Mouse (Mus musculus) CH12.LX (cell line): ENCODE data around the gene Rps21. TPM values are rescaled to one million over a fixed set of nuclear protein-coding genes. Genes with fewer than 3 reads are reported as not detected.

Source experiments
- DNase-seq: peaks from one replicate; pipeline ENCODE4 v3.0.0-alpha.2; 2013; ENCODE audit errors: extremely low read depth
- H3K27ac ChIP-seq: 2 replicates; pipeline ENCODE4 v1.5.1; 2012; ENCODE audit warnings: low read depth, mild to moderate bottlenecking, control low read depth, moderate library complexity; ENCODE audit not compliant: insufficient read depth
- H3K27me3 ChIP-seq: replicated peaks from 2 replicates; pipeline ENCODE3; 2012; ENCODE audit warnings: inconsistent platforms
- H3K36me3 ChIP-seq, 2 experiments: replicated peaks in 1 of 2; 2 replicates each; pipeline versions ENCODE3 to v1.6.1; 2012; ENCODE audit warnings: inconsistent platforms in 1 of 2, low read length in 1 of 2, mild to moderate bottlenecking in 1 of 2, mixed read lengths in 1 of 2, moderate library complexity in 1 of 2; ENCODE audit not compliant: control insufficient read depth in 1 of 2, insufficient read depth in 1 of 2
- H3K4me1 ChIP-seq, 2 experiments: 2 replicates each; pipeline ENCODE4 v1.6.1; 2012; ENCODE audit warnings: inconsistent platforms in 1 of 2, moderate library complexity in 1 of 2; ENCODE audit not compliant: insufficient read depth in 2 of 2, control insufficient read depth in 1 of 2
- H3K4me2 ChIP-seq: 2 replicates; pipeline ENCODE4 v1.6.1; 2012; ENCODE audit warnings: low read depth, mild to moderate bottlenecking, control low read depth; ENCODE audit not compliant: poor library complexity, insufficient read depth, severe bottlenecking
- H3K4me3 ChIP-seq, 3 experiments: fragments of 150-350 bp in 1 of 3; sonication (generic) in 1 of 3; replicated peaks in 1 of 3; 2 replicates each; pipeline versions ENCODE3 to v1.5.1; 2011 to 2012; ENCODE audit warnings: low read depth in 2 of 3, low read length in 2 of 3, mild to moderate bottlenecking in 2 of 3, moderate library complexity in 2 of 3, control low read depth in 1 of 3, improper control_type of control experiment in 1 of 3, inconsistent platforms in 1 of 3, mixed read lengths in 1 of 3; ENCODE audit not compliant: poor library complexity in 1 of 3
- H3K79me2 ChIP-seq: replicated peaks from 2 replicates; pipeline ENCODE4 v1.6.1; 2012; ENCODE audit warnings: mild to moderate bottlenecking, moderate library complexity; ENCODE audit not compliant: control insufficient read depth, poor library complexity, insufficient read depth, severe bottlenecking; ENCODE audit errors: extremely low read depth
- H3K9ac ChIP-seq: 2 replicates; pipeline ENCODE4 v1.6.1; 2012; ENCODE audit warnings: low read depth, mild to moderate bottlenecking, control low read depth, moderate library complexity; ENCODE audit not compliant: insufficient read depth
- H3K9me3 ChIP-seq: replicated peaks from 2 replicates; pipeline ENCODE3; 2012; ENCODE audit warnings: low read length, inconsistent platforms, mixed read lengths
- CHD1 ChIP-seq: IDR thresholded peaks from 2 replicates; pipeline ENCODE4 v1.6.1; 2012; ENCODE audit warnings: low read depth, low read length, improper control_type of control experiment, inconsistent platforms
- CHD2 ChIP-seq: IDR thresholded peaks from 2 replicates; pipeline ENCODE4 v1.6.1; 2011; ENCODE audit warnings: low read length, improper control_type of control experiment
- CTCF ChIP-seq, 2 experiments: IDR thresholded peaks in 1 of 2; conservative IDR thresholded peaks in 1 of 2; 2 replicates each; pipeline ENCODE4 v1.5.1; 2011 to 2012; ENCODE audit warnings: low read depth in 2 of 2, low read length in 2 of 2, improper control_type of control experiment in 1 of 2, inconsistent platforms in 1 of 2, mild to moderate bottlenecking in 1 of 2, moderate library complexity in 1 of 2
- EP300 ChIP-seq: IDR thresholded peaks from 2 replicates; pipeline ENCODE4 v1.6.1; 2011; ENCODE audit warnings: low read length, improper control_type of control experiment
- GABPA ChIP-seq: IDR thresholded peaks from 2 replicates; pipeline ENCODE4 v1.6.1; 2012; ENCODE audit warnings: low read depth, low read length, improper control_type of control experiment, inconsistent platforms; ENCODE audit not compliant: insufficient replicate concordance
- JUN ChIP-seq: IDR thresholded peaks from 2 replicates; pipeline ENCODE4 v1.6.1; 2011; ENCODE audit warnings: low read depth, mild to moderate bottlenecking, low read length, improper control_type of control experiment, moderate library complexity; ENCODE audit not compliant: insufficient read depth
- JUND ChIP-seq: conservative IDR thresholded peaks from 2 replicates; pipeline ENCODE4 v1.6.1; 2011; ENCODE audit warnings: low read depth, low read length, improper control_type of control experiment
- MAZ ChIP-seq: IDR thresholded peaks from 2 replicates; pipeline ENCODE4 v1.6.1; 2012; ENCODE audit warnings: low read depth, mild to moderate bottlenecking, inconsistent platforms, low read length, improper control_type of control experiment, moderate library complexity
- NELFE ChIP-seq: IDR thresholded peaks from 2 replicates; pipeline ENCODE4 v1.6.1; 2011; ENCODE audit warnings: low read depth, low read length, improper control_type of control experiment
- NRF1 ChIP-seq: IDR thresholded peaks from 2 replicates; pipeline ENCODE4 v1.6.1; 2014; ENCODE audit warnings: low read depth, mild to moderate bottlenecking, inconsistent platforms, low read length, improper control_type of control experiment, moderate library complexity
- RAD21 ChIP-seq: IDR thresholded peaks from 2 replicates; pipeline ENCODE4 v1.6.1; 2011; ENCODE audit warnings: low read depth, mild to moderate bottlenecking, low read length, improper control_type of control experiment, moderate library complexity
- RCOR1 ChIP-seq: conservative IDR thresholded peaks from 2 replicates; pipeline ENCODE4 v1.6.1; 2012; ENCODE audit warnings: low read depth, mild to moderate bottlenecking, inconsistent platforms, low read length, improper control_type of control experiment
- SIN3A ChIP-seq: IDR thresholded peaks from 2 replicates; pipeline ENCODE4 v1.6.1; 2012; ENCODE audit warnings: low read length, improper control_type of control experiment, inconsistent platforms
- USF1 ChIP-seq: IDR thresholded peaks from 2 replicates; pipeline ENCODE4 v1.6.1; 2014; ENCODE audit warnings: low read depth, mild to moderate bottlenecking, inconsistent platforms, low read length, improper control_type of control experiment
- ZMIZ1 ChIP-seq: IDR thresholded peaks from 2 replicates; pipeline ENCODE4 v1.6.1; 2012; ENCODE audit warnings: low read depth, mild to moderate bottlenecking, inconsistent platforms, low read length, improper control_type of control experiment
- ZNF384 ChIP-seq: IDR thresholded peaks from 2 replicates; pipeline ENCODE4 v1.6.1; 2012; ENCODE audit warnings: low read depth, low read length, improper control_type of control experiment, inconsistent platforms
- dilution Hi-C: fragments of 300-500 bp; cut with MboI; formaldehyde crosslinking; loops from 2 replicates; pipeline ENCODE4 v1.14.3; 2020; ENCODE audit warnings: low sequenced_read_pairs; ENCODE audit not compliant: extremely low pct_unique_long_range_greater_than_20kb, extremely low pct_ligation_motif_present
- in situ Hi-C: fragments of 300-500 bp; cut with MboI; formaldehyde crosslinking; loops from 3 replicates; pipeline ENCODE4 v1.14.3; 2019; ENCODE audit warnings: low sequenced_read_pairs, low pct_ligation_motif_present, low pct_unique_long_range_greater_than_20kb, mixed read lengths
- polyA plus RNA-seq: library from polyadenylated mRNA; unstranded; fragments of >175 nt; gene quantifications from 2 replicates; pipeline ENCODE4 v1.2.1, GENCODE M21; 2012; ENCODE audit warnings: low read depth; ENCODE audit not compliant: insufficient read length
- total RNA-seq, 2 experiments: library from RNA; depleted of rRNA; stranded (reverse); fragments of 300-350 nt in 1 of 2; fragments of >200 nt in 1 of 2; gene quantifications; 2 replicates each; pipeline ENCODE4 v1.2.3; 2012 to 2014

Gene Rps21
- total and polyA plus RNA-seq, 3 experiments = 705 to 3,770 (median 1,686) TPM

GRCm38 (mm10) chr2:180291566-180291965, 34.4 kb downstream of the Rps21 start:
- H3K9ac ChIP-seq = no peak overlapping the region
- H3K4me2 ChIP-seq = no peak overlapping the region
- H3K4me1 ChIP-seq = no peaks in the 10 kb centered on the region; a peak in 1 of 4 replicates
- in situ Hi-C loops = no loop called here
- H3K27ac ChIP-seq = no peak overlapping the region
- H3K36me3 ChIP-seq = no peaks in the 10 kb centered on the region
- no peaks in the 10 kb centered on the region for H3K79me2 ChIP-seq
- TF ChIP-seq CHD2 (no peak), MAZ (no peak), RAD21 (no peak), SIN3A (no peak), GABPA (no peak), ZNF384 (no peak), RCOR1 (no peak)
- TF ChIP-seq, all 38 proteins: peak for 0
- Histone ChIP-seq H3K4me3 (no peak overlapping the region), H3K9me3 (no peaks in the 10 kb centered on the region), H3K27me3 (peaks cover 57% of the 10 kb centered on the region)
- dilution Hi-C loops = no loop called here
- DNase-seq = no peak

GRCm38 (mm10) chr2:180292026-180292425, 34.8 kb downstream of the Rps21 start:
- H3K36me3 ChIP-seq = no peaks in the 10 kb centered on the region
- no peak for DNase-seq
- H3K27ac ChIP-seq = no peak overlapping the region
- no peaks in the 10 kb centered on the region for H3K9me3 ChIP-seq
- TF ChIP-seq CTCF (conservative IDR thresholded peaks at IDR 0.05 in 1 of 2, IDR thresholded peaks at IDR 0.05 in 1 of 2; ENCODE audit: low read depth in 2 of 2, low read length in 2 of 2) (no peak), GABPA (no peak), ZMIZ1 (no peak), JUN (no peak), EP300 (no peak), JUND (no peak), NELFE (no peak)
- H3K79me2 ChIP-seq = no peaks in the 10 kb centered on the region
- H3K4me1 ChIP-seq = no peaks in the 10 kb centered on the region; a peak in 1 of 4 replicates
- H3K27me3 ChIP-seq = peaks cover 52% of the 10 kb centered on the region
- in situ Hi-C loops = no loop called here
- no peak overlapping the region for H3K4me2 ChIP-seq
- no peak overlapping the region for H3K9ac ChIP-seq
- no peak overlapping the region for H3K4me3 ChIP-seq
- dilution Hi-C loops = no loop called here

- TF ChIP-seq SIN3A = no peak
- no peak for TF ChIP-seq NRF1
- no peak for TF ChIP-seq CHD1
- TF ChIP-seq USF1 = no peak
- no peak for TF ChIP-seq ZNF384
- no peak for DNase-seq
- Histone ChIP-seq H3K4me3 (no peak overlapping the region), H3K9ac (no peak overlapping the region), H3K27me3 (peaks cover 43% of the 10 kb centered on the region), H3K79me2 (no peaks in the 10 kb centered on the region), H3K9me3 (no peaks in the 10 kb centered on the region), H3K4me1 (no peaks in the 10 kb centered on the region; a peak in 1 of 4 replicates), H3K4me2 (no peak overlapping the region), H3K36me3 (no peaks in the 10 kb centered on the region), H3K27ac (no peak overlapping the region)
- in situ Hi-C loops = no loop called here
- dilution Hi-C loops = no loop called here
Observed at GRCm38 (mm10) chr2:180292906-180293305, 35.7 kb downstream of the Rps21 start.
